Mouse (Mus musculus): ENCODE measurements at regions not wholly inside any gene's neighbourhood (a gene's known extent, or its start where the extent isn't known, plus 50 kb on each side); places are given as distances from the start of the nearest gene placed in this dataset.
A peak's percentile ranks its signal among the peaks of the same experiment; 100 is the strongest.

- DNase-seq = no peak
- TF ChIP-seq CTCF (IDR thresholded peaks at IDR 0.05) (no peak), POLR2A (IDR thresholded peaks at IDR 0.05; ENCODE audit: insufficient read depth, low read depth, low read length) (no peak), EP300 (IDR thresholded peaks at IDR 0.05; ENCODE audit: insufficient read depth, low read depth, low read length) (no peak)
- no peak overlapping the region for H3K27ac ChIP-seq
- no peak overlapping the region for H3K4me3 ChIP-seq
- H3K9ac ChIP-seq (ENCODE audit: low read depth, low read length) = no peak overlapping the region
- H3K79me2 ChIP-seq (replicated peaks; ENCODE audit: control insufficient read depth, insufficient read depth, low read length) = no peaks in the 10 kb centered on the region
- 88% methylated on average over 2 of the region's 2 CpGs for WGBS
- intact Hi-C loops (cut with DNase I) = no loop called here
- no peaks in the 10 kb centered on the region for H3K4me1 ChIP-seq (ENCODE audit: control insufficient read depth, insufficient read depth, low read length)
- H3K36me3 ChIP-seq (ENCODE audit: control insufficient read depth, insufficient read depth, low read length) = no peaks in the 10 kb centered on the region
- no peaks in the 10 kb centered on the region for H3K27me3 ChIP-seq (ENCODE audit: control insufficient read depth, insufficient read depth, low read length)
These were observed 72.2 kb upstream of the Mafb start for GRCm38 (mm10) chr2:160439028-160439427.

DNA sequence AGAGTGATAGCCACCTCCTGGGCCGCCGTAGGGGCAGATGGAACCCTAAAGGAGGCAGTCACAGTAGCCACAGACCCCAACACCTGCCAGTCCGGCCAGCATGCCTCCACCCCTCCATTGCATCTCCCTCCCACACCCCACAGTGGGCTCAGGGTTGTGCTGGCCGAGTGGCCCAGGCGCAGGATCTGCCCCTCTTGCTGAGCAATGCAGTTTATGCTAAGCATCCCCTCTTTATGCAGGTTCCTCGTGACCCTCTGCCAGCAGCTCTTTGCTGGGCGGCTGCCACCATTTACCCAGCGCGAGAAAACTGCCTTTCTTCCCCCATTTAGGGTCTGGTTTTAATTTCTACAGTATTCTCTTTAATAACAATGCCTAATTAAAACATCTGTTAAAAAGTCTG lies 73.4 kb upstream of the Mafb start:
- TF ChIP-seq POLR2A (IDR thresholded peaks at IDR 0.05; ENCODE audit: insufficient read depth, low read depth, low read length) (no peak), EP300 (IDR thresholded peaks at IDR 0.05; ENCODE audit: insufficient read depth, low read depth, low read length) (no peak), CTCF (IDR thresholded peaks at IDR 0.05) (no peak)
- Histone ChIP-seq H3K36me3 (ENCODE audit: control insufficient read depth, insufficient read depth, low read length) (no peaks in the 10 kb centered on the region), H3K9ac (ENCODE audit: low read depth, low read length) (no peak overlapping the region), H3K4me3 (no peak overlapping the region), H3K27ac (no peak overlapping the region), H3K27me3 (ENCODE audit: control insufficient read depth, insufficient read depth, low read length) (no peaks in the 10 kb centered on the region), H3K4me1 (ENCODE audit: control insufficient read depth, insufficient read depth, low read length) (no peaks in the 10 kb centered on the region), H3K79me2 (replicated peaks; ENCODE audit: control insufficient read depth, insufficient read depth, low read length) (no peaks in the 10 kb centered on the region)
- DNase-seq = no peak
- intact Hi-C loops (cut with DNase I) = no loop called here
- 92% methylated on average over 9 of the region's 9 CpGs for WGBS

DNA sequence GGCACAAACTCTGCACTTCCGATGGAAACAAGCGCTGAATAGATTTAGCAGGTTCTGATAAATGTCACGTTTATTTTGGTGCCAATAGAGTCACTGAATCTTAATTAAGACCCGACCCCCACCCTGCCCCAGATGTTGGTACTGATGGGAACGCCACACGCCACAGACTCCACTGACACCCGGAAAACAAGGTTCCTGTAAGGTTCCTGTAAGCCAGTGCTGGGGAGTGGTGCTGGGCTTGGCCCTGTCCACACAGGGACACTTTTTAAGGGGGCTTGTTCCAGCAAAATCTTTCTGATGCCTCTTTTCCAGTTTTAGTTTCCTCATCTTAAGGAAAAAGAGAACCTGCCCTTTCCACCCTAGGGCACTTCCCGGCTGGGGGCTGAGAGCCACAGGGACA lies 84.2 kb upstream of the Mafb start:
- WGBS = 15% methylated on average over 8 of the region's 8 CpGs
- intact Hi-C loops (cut with DNase I) = loop anchor here (5.0 to 10.0 kb wide), 4 partner anchors 64 to 1659 kb away; partner anchors contain the start of gene Dhx35
- DNase-seq = no peak
- Histone ChIP-seq H3K79me2 (replicated peaks; ENCODE audit: control insufficient read depth, insufficient read depth, low read length) (no peaks in the 10 kb centered on the region), H3K4me1 (ENCODE audit: control insufficient read depth, insufficient read depth, low read length) (peaks cover 7% of the 10 kb centered on the region), H3K36me3 (ENCODE audit: control insufficient read depth, insufficient read depth, low read length) (no peaks in the 10 kb centered on the region), H3K9ac (ENCODE audit: low read depth, low read length) (no peak overlapping the region), H3K27me3 (ENCODE audit: control insufficient read depth, insufficient read depth, low read length) (no peaks in the 10 kb centered on the region), H3K4me3 (0 out of 2 replicates have a peak overlapping the region, but pooled peaks have one; percentile 14), H3K27ac (peak overlapping the region; percentile 15; the same call in 1 of the 2 replicates)
- no peak for TF ChIP-seq CTCF (IDR thresholded peaks at IDR 0.05)
- TF ChIP-seq POLR2A (IDR thresholded peaks at IDR 0.05; ENCODE audit: insufficient read depth, low read depth, low read length) = no peak
- TF ChIP-seq EP300 (IDR thresholded peaks at IDR 0.05; ENCODE audit: insufficient read depth, low read depth, low read length) = no peak

DNA sequence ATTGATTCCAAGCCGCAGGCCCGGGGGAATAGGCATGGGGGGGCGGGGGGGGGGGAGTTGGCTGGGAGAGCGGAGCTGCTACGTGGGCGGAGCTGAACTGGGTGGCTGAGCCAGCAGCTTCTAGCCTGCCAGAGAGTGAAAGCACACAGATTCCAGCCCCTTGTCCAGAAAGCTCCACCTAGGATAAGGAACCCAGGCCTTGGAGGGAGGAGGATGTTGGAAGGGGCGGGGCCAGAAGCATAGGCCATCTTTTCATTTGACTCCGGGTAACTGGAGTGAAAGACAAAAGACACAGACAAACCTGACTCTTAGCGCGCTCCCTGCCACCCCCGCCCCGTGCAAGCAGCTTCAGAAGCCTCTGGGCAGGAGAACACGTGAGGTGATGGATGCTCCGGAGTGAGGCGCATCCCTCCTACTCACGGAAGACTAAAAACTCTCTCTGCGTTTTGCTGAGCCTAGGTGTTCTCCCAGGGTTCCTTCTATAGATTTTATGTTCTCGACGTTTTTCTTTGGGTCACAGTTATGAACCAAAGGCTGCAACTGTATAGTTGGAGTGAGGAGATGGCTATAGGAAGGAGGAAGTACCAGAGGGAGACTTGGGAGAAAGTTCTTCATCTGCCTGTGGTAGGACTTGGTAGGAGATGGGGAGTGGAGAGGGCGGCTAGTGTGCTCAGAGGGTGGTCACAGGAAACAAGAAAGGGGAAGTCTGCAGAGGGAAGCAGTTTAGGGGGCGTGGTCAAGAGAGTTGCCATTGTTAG lies 84.8 kb upstream of the Mafb start:
- Histone ChIP-seq H3K4me1 (ENCODE audit: control insufficient read depth, insufficient read depth, low read length) (peaks cover 7% of the 10 kb centered on the region), H3K27ac (peak overlapping the region; percentile 75), H3K36me3 (ENCODE audit: control insufficient read depth, insufficient read depth, low read length) (no peaks in the 10 kb centered on the region), H3K9ac (ENCODE audit: low read depth, low read length) (peak overlapping the region; percentile 58), H3K79me2 (replicated peaks; ENCODE audit: control insufficient read depth, insufficient read depth, low read length) (no peaks in the 10 kb centered on the region), H3K27me3 (ENCODE audit: control insufficient read depth, insufficient read depth, low read length) (no peaks in the 10 kb centered on the region), H3K4me3 (peak overlapping the region; percentile 46)
- intact Hi-C loops (cut with DNase I) = loop anchor here (5.0 to 10.0 kb wide), 4 partner anchors 63 to 1659 kb away; partner anchors contain the start of gene Dhx35
- DNase-seq = peak; percentile 80 to 87
- TF ChIP-seq POLR2A (IDR thresholded peaks at IDR 0.05; ENCODE audit: insufficient read depth, low read depth, low read length) = peak; percentile 23; the same call in 1 of the 2 replicates
- TF ChIP-seq CTCF (IDR thresholded peaks at IDR 0.05) = no peak
- TF ChIP-seq EP300 (IDR thresholded peaks at IDR 0.05; ENCODE audit: insufficient read depth, low read depth, low read length) = 0 out of 2 replicates have a peak, but pooled peaks have one; percentile 17
- WGBS = 2% methylated on average over 21 of the region's 21 CpGs

GRCm38 (mm10) chr2:160452239-160452530 lies 85.3 kb upstream of the Mafb start:
- whole genome bisulfite sequencing = 31% methylated on average over 6 of the region's 6 CpGs
- H3K9ac ChIP-seq (ENCODE audit: low read depth, low read length) = no peak overlapping the region
- peak overlapping the region; percentile 75; the same call in 1 of the 2 replicates for H3K27ac ChIP-seq
- no peaks in the 10 kb centered on the region for H3K79me2 ChIP-seq (replicated peaks; ENCODE audit: control insufficient read depth, insufficient read depth, low read length)
- intact Hi-C loops (cut with DNase I) = loop anchor here (5.0 to 10.0 kb wide), 4 partner anchors 63 to 1660 kb away; partner anchors contain the start of gene Dhx35
- no peaks in the 10 kb centered on the region for H3K27me3 ChIP-seq (ENCODE audit: control insufficient read depth, insufficient read depth, low read length)
- peaks cover 7% of the 10 kb centered on the region for H3K4me1 ChIP-seq (ENCODE audit: control insufficient read depth, insufficient read depth, low read length)
- no peaks in the 10 kb centered on the region for H3K36me3 ChIP-seq (ENCODE audit: control insufficient read depth, insufficient read depth, low read length)
- H3K4me3 ChIP-seq = peak overlapping the region; percentile 46; the same call in 1 of the 2 replicates
- DNase-seq = no peak
- no peak for TF ChIP-seq POLR2A (IDR thresholded peaks at IDR 0.05; ENCODE audit: insufficient read depth, low read depth, low read length)
- no peak for TF ChIP-seq CTCF (IDR thresholded peaks at IDR 0.05)
- TF ChIP-seq EP300 (IDR thresholded peaks at IDR 0.05; ENCODE audit: insufficient read depth, low read depth, low read length) = no peak

- DNase-seq = no peak
- no peak overlapping the region for H3K4me3 ChIP-seq
- H3K27ac ChIP-seq = no peak overlapping the region
- WGBS = 88% methylated on average over 6 of the region's 6 CpGs
- no peak overlapping the region for H3K9ac ChIP-seq (ENCODE audit: low read depth, low read length)
- TF ChIP-seq CTCF (IDR thresholded peaks at IDR 0.05) (no peak), POLR2A (IDR thresholded peaks at IDR 0.05; ENCODE audit: insufficient read depth, low read depth, low read length) (no peak), EP300 (IDR thresholded peaks at IDR 0.05; ENCODE audit: insufficient read depth, low read depth, low read length) (no peak)
- intact Hi-C loops (cut with DNase I) = loop anchor here (5.0 to 10.0 kb wide), 4 partner anchors 62 to 1660 kb away; partner anchors contain the start of gene Dhx35
- H3K4me1 ChIP-seq (ENCODE audit: control insufficient read depth, insufficient read depth, low read length) = peaks cover 7% of the 10 kb centered on the region
- H3K27me3 ChIP-seq (ENCODE audit: control insufficient read depth, insufficient read depth, low read length) = no peaks in the 10 kb centered on the region
- no peaks in the 10 kb centered on the region for H3K79me2 ChIP-seq (replicated peaks; ENCODE audit: control insufficient read depth, insufficient read depth, low read length)
- H3K36me3 ChIP-seq (ENCODE audit: control insufficient read depth, insufficient read depth, low read length) = no peaks in the 10 kb centered on the region
These were observed 85.9 kb upstream of the Mafb start for GRCm38 (mm10) chr2:160452730-160453129.
